Mouse (Mus musculus) heart, adult 2 months (tissue): ENCODE data around the gene Uts2.

Source experiments
- CTCF ChIP-seq: fragments of 200-600 bp; IDR thresholded peaks from 2 replicates; pipeline ENCODE4 v1.8.1; 2022; ENCODE audit warnings: antibody characterized with exemption, mild to moderate bottlenecking, moderate library complexity
- EP300 ChIP-seq: fragments of 200-500 bp; IDR thresholded peaks from 2 replicates; pipeline ENCODE4 v1.6.1; 2011; ENCODE audit warnings: low read depth, low read length, control low read depth; ENCODE audit not compliant: insufficient read depth
- POLR2A ChIP-seq: fragments of 200-500 bp; IDR thresholded peaks from 2 replicates; pipeline ENCODE4 v1.6.1; 2011; ENCODE audit warnings: mild to moderate bottlenecking, low read depth, low read length, control low read depth; ENCODE audit not compliant: insufficient read depth

DNA sequence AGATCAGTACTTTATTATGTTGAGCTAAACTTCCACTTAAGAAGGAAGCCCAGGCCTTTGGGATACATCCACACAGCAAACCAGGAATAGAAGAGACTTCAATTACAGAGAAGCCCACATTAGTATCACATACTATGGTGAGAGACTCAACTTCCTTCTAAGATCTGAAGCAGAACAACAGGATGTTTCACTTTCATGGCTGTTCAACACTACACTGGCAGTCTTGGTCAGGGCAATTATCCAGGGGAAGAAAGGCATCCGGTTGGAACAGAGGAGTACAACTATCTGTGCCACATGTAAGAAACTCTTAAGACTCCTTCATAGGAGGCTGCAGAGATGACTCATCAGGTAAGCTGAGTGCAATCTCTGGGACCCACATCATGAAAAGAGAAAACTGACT, 54.3 kb downstream of the Uts2 start:
- no peak for TF ChIP-seq CTCF
- no peak for TF ChIP-seq EP300
- TF ChIP-seq POLR2A: no peak
